Mouse (Mus musculus): ENCODE data around the gene Faap100. TPM values are rescaled to one million over a fixed set of nuclear protein-coding genes. Genes with fewer than 3 reads are reported as not detected.
"Not testable (repeated sequence)": the region's sequence is repeated elsewhere in the genome, so short reads cannot be mapped to it uniquely, and the experiment has no call there.

Gene Faap100
- polyA plus RNA-seq (2012; ENCODE audit: insufficient read depth, insufficient read length, missing spikeins) = 10.4 and 13.1 TPM in 2 replicates

- Histone ChIP-seq H3K27ac (ENCODE audit: insufficient read depth, low read depth, low read length) (no peak within 1 kb of the TSS), H3K4me1 (ENCODE audit: control insufficient read depth, insufficient read depth, low read length) (no peaks in the 10 kb centered on the region; the same call in 1 of the 2 replicates), H3K4me3 (ENCODE audit: insufficient read depth, low read length) (peak within 1 kb of the TSS; percentile 91)
- no peak for TF ChIP-seq CTCF (IDR thresholded peaks at IDR 0.05; ENCODE audit: low read depth, low read length)
- no peak for TF ChIP-seq POLR2A (IDR thresholded peaks at IDR 0.05; ENCODE audit: borderline replicate concordance, low read depth, low read length)
Measured at GRCm38 (mm10) chr11:120378611-120379540, at the start of gene Faap100. Gene Faap100, minus strand, starts transcription at chr11:120378764.

GRCm38 (mm10) chr11:120426727-120427126 is 48.2 kb upstream of the Faap100 start:
- Histone ChIP-seq H3K4me3 (ENCODE audit: insufficient read depth, low read length) (no peak overlapping the region), H3K27ac (ENCODE audit: insufficient read depth, low read depth, low read length) (no peak overlapping the region), H3K4me1 (ENCODE audit: control insufficient read depth, insufficient read depth, low read length) (no peaks in the 10 kb centered on the region; the same call in 1 of the 2 replicates)
- TF ChIP-seq CTCF (IDR thresholded peaks at IDR 0.05; ENCODE audit: low read depth, low read length) (no peak), POLR2A (IDR thresholded peaks at IDR 0.05; ENCODE audit: borderline replicate concordance, low read depth, low read length) (no peak)

GRCm38 (mm10) chr11:120423569-120424295 is 45.2 kb upstream of the Faap100 start:
- TF ChIP-seq CTCF (IDR thresholded peaks at IDR 0.05; ENCODE audit: low read depth, low read length) = peak; percentile 77
- TF ChIP-seq POLR2A (IDR thresholded peaks at IDR 0.05; ENCODE audit: borderline replicate concordance, low read depth, low read length) = no peak
- Histone ChIP-seq H3K4me3 (ENCODE audit: insufficient read depth, low read length) (no peak overlapping the region), H3K27ac (ENCODE audit: insufficient read depth, low read depth, low read length) (no peak overlapping the region), H3K4me1 (ENCODE audit: control insufficient read depth, insufficient read depth, low read length) (peaks cover 5% of the 10 kb centered on the region)

GRCm38 (mm10) chr11:120422651-120423568 is 44.3 kb upstream of the Faap100 start:
- TF ChIP-seq CTCF (IDR thresholded peaks at IDR 0.05; ENCODE audit: low read depth, low read length) = no peak
- no peak for TF ChIP-seq POLR2A (IDR thresholded peaks at IDR 0.05; ENCODE audit: borderline replicate concordance, low read depth, low read length)
- no peak overlapping the region for H3K27ac ChIP-seq (ENCODE audit: insufficient read depth, low read depth, low read length)
- H3K4me3 ChIP-seq (ENCODE audit: insufficient read depth, low read length) = no peak overlapping the region
- H3K4me1 ChIP-seq (ENCODE audit: control insufficient read depth, insufficient read depth, low read length) = peaks cover 5% of the 10 kb centered on the region

- H3K4me1 ChIP-seq (ENCODE audit: control insufficient read depth, insufficient read depth, low read length) = peaks cover 5% of the 10 kb centered on the region
- TF ChIP-seq POLR2A (IDR thresholded peaks at IDR 0.05; ENCODE audit: borderline replicate concordance, low read depth, low read length) = no peak
- no peak for TF ChIP-seq CTCF (IDR thresholded peaks at IDR 0.05; ENCODE audit: low read depth, low read length)
- H3K4me3 ChIP-seq (ENCODE audit: insufficient read depth, low read length) = no peak overlapping the region
- no peak overlapping the region for H3K27ac ChIP-seq (ENCODE audit: insufficient read depth, low read depth, low read length)
Measured at GRCm38 (mm10) chr11:120418592-120418991, 40.0 kb upstream of the Faap100 start.

GRCm38 (mm10) chr11:120417852-120418251 is 39.3 kb upstream of the Faap100 start:
- peaks cover 5% of the 10 kb centered on the region for H3K4me1 ChIP-seq (ENCODE audit: control insufficient read depth, insufficient read depth, low read length)
- TF ChIP-seq CTCF (IDR thresholded peaks at IDR 0.05; ENCODE audit: low read depth, low read length) = no peak
- no peak for TF ChIP-seq POLR2A (IDR thresholded peaks at IDR 0.05; ENCODE audit: borderline replicate concordance, low read depth, low read length)
- H3K27ac ChIP-seq (ENCODE audit: insufficient read depth, low read depth, low read length) = no peak overlapping the region
- H3K4me3 ChIP-seq (ENCODE audit: insufficient read depth, low read length) = no peak overlapping the region

GRCm38 (mm10) chr11:120413621-120414020 is 35.1 kb upstream of the Faap100 start:
- not testable (repeated sequence) for H3K4me3 ChIP-seq (ENCODE audit: insufficient read depth, low read length); H3K4me1 ChIP-seq (ENCODE audit: control insufficient read depth, insufficient read depth, low read length); H3K27ac ChIP-seq (ENCODE audit: insufficient read depth, low read depth, low read length)

GRCm38 (mm10) chr11:120406445-120406844 is 27.9 kb upstream of the Faap100 start:
- TF ChIP-seq CTCF (IDR thresholded peaks at IDR 0.05; ENCODE audit: low read depth, low read length) (no peak), POLR2A (IDR thresholded peaks at IDR 0.05; ENCODE audit: borderline replicate concordance, low read depth, low read length) (no peak)
- Histone ChIP-seq H3K4me3 (ENCODE audit: insufficient read depth, low read length) (no peak overlapping the region), H3K27ac (ENCODE audit: insufficient read depth, low read depth, low read length) (no peak overlapping the region), H3K4me1 (ENCODE audit: control insufficient read depth, insufficient read depth, low read length) (peaks cover 14% of the 10 kb centered on the region)

GRCm38 (mm10) chr11:120405867-120406266 is 27.3 kb upstream of the Faap100 start:
- TF ChIP-seq POLR2A (IDR thresholded peaks at IDR 0.05; ENCODE audit: borderline replicate concordance, low read depth, low read length) (no peak), CTCF (IDR thresholded peaks at IDR 0.05; ENCODE audit: low read depth, low read length) (no peak)
- Histone ChIP-seq H3K4me1 (ENCODE audit: control insufficient read depth, insufficient read depth, low read length) (peaks cover 14% of the 10 kb centered on the region), H3K27ac (ENCODE audit: insufficient read depth, low read depth, low read length) (no peak overlapping the region), H3K4me3 (ENCODE audit: insufficient read depth, low read length) (no peak overlapping the region)

Data from bone marrow macrophage, adult 2 months (primary cell).